Mouse (Mus musculus): ENCODE results near the gene Kcnk10. TPM values are rescaled to one million over a fixed set of nuclear protein-coding genes. Genes with fewer than 3 reads are reported as not detected.

Kcnk10 gene
- polyA plus RNA-seq, 1 experiment = 0.32 TPM

- TF ChIP-seq CTCF (IDR thresholded peaks at IDR 0.05; ENCODE audit: extremely low read depth, insufficient read length, insufficient replicate concordance, low read depth, low read length) = no peak
- TF ChIP-seq POLR2A (IDR thresholded peaks at IDR 0.05; ENCODE audit: low read depth, low read length) = no peak
- Histone ChIP-seq H3K27ac (ENCODE audit: insufficient read depth, low read depth, low read length) (no peak overlapping the region), H3K36me3 (ENCODE audit: control insufficient read depth, insufficient read depth, low read length) (no peaks in the 10 kb centered on the region), H3K27me3 (ENCODE audit: control insufficient read depth, insufficient read depth, low read length) (peaks cover 10% of the 10 kb centered on the region), H3K4me1 (ENCODE audit: control insufficient read depth, insufficient read depth, insufficient read length, low read length) (no peaks in the 10 kb centered on the region), H3K4me3 (ENCODE audit: low read depth, low read length) (no peak overlapping the region)
- WGBS = 68% methylated on average over 6 of the region's 6 CpGs
Measured at GRCm38 (mm10) chr12:98569380-98569779, 8.7 kb downstream of the Kcnk10 start.

- no peak for TF ChIP-seq POLR2A (IDR thresholded peaks at IDR 0.05; ENCODE audit: low read depth, low read length)
- TF ChIP-seq CTCF (IDR thresholded peaks at IDR 0.05; ENCODE audit: extremely low read depth, insufficient read length, insufficient replicate concordance, low read depth, low read length) = no peak
- Histone ChIP-seq H3K27me3 (ENCODE audit: control insufficient read depth, insufficient read depth, low read length) (peaks cover 6% of the 10 kb centered on the region; the same call in 1 of the 2 replicates), H3K27ac (ENCODE audit: insufficient read depth, low read depth, low read length) (no peak overlapping the region), H3K4me1 (ENCODE audit: control insufficient read depth, insufficient read depth, insufficient read length, low read length) (no peaks in the 10 kb centered on the region), H3K4me3 (ENCODE audit: low read depth, low read length) (no peak overlapping the region), H3K36me3 (ENCODE audit: control insufficient read depth, insufficient read depth, low read length) (no peaks in the 10 kb centered on the region)
- 70% methylated on average over 6 of the region's 6 CpGs for WGBS
Measured at GRCm38 (mm10) chr12:98567877-98568276, 10.2 kb downstream of the Kcnk10 start.

- no peaks in the 10 kb centered on the region for H3K27me3 ChIP-seq (ENCODE audit: control insufficient read depth, insufficient read depth, low read length)
- H3K27ac ChIP-seq (ENCODE audit: insufficient read depth, low read depth, low read length) = no peak overlapping the region
- H3K4me1 ChIP-seq (ENCODE audit: control insufficient read depth, insufficient read depth, insufficient read length, low read length) = no peaks in the 10 kb centered on the region
- TF ChIP-seq POLR2A (IDR thresholded peaks at IDR 0.05; ENCODE audit: low read depth, low read length) (no peak), CTCF (IDR thresholded peaks at IDR 0.05; ENCODE audit: extremely low read depth, insufficient read length, insufficient replicate concordance, low read depth, low read length) (no peak)
- no peaks in the 10 kb centered on the region for H3K36me3 ChIP-seq (ENCODE audit: control insufficient read depth, insufficient read depth, low read length)
- WGBS = 75% methylated on average over 3 of the region's 3 CpGs
- no peak overlapping the region for H3K4me3 ChIP-seq (ENCODE audit: low read depth, low read length)
Measured at GRCm38 (mm10) chr12:98564383-98564782, 13.7 kb downstream of the Kcnk10 start.

- 83% methylated on average over 4 of the region's 4 CpGs for WGBS
- Histone ChIP-seq H3K27ac (ENCODE audit: insufficient read depth, low read depth, low read length) (no peak overlapping the region), H3K4me3 (ENCODE audit: low read depth, low read length) (no peak overlapping the region), H3K36me3 (ENCODE audit: control insufficient read depth, insufficient read depth, low read length) (no peaks in the 10 kb centered on the region), H3K4me1 (ENCODE audit: control insufficient read depth, insufficient read depth, insufficient read length, low read length) (no peaks in the 10 kb centered on the region), H3K27me3 (ENCODE audit: control insufficient read depth, insufficient read depth, low read length) (no peaks in the 10 kb centered on the region)
- TF ChIP-seq CTCF (IDR thresholded peaks at IDR 0.05; ENCODE audit: extremely low read depth, insufficient read length, insufficient replicate concordance, low read depth, low read length) (no peak), POLR2A (IDR thresholded peaks at IDR 0.05; ENCODE audit: low read depth, low read length) (no peak)
Measured at GRCm38 (mm10) chr12:98563261-98563660, 14.8 kb downstream of the Kcnk10 start.

GRCm38 (mm10) chr12:98562341-98562977 is 15.7 kb downstream of the Kcnk10 start:
- Histone ChIP-seq H3K36me3 (ENCODE audit: control insufficient read depth, insufficient read depth, low read length) (no peaks in the 10 kb centered on the region), H3K27ac (ENCODE audit: insufficient read depth, low read depth, low read length) (no peak overlapping the region), H3K4me1 (ENCODE audit: control insufficient read depth, insufficient read depth, insufficient read length, low read length) (no peaks in the 10 kb centered on the region), H3K27me3 (ENCODE audit: control insufficient read depth, insufficient read depth, low read length) (no peaks in the 10 kb centered on the region), H3K4me3 (ENCODE audit: low read depth, low read length) (no peak overlapping the region)
- TF ChIP-seq CTCF (IDR thresholded peaks at IDR 0.05; ENCODE audit: extremely low read depth, insufficient read length, insufficient replicate concordance, low read depth, low read length) = no peak
- 85% methylated on average over 13 of the region's 13 CpGs for WGBS

GRCm38 (mm10) chr12:98560038-98560437 is 18.1 kb downstream of the Kcnk10 start:
- H3K4me1 ChIP-seq (ENCODE audit: control insufficient read depth, insufficient read depth, insufficient read length, low read length) = no peaks in the 10 kb centered on the region
- H3K4me3 ChIP-seq (ENCODE audit: low read depth, low read length) = no peak overlapping the region
- no peaks in the 10 kb centered on the region for H3K27me3 ChIP-seq (ENCODE audit: control insufficient read depth, insufficient read depth, low read length)
- TF ChIP-seq POLR2A (IDR thresholded peaks at IDR 0.05; ENCODE audit: low read depth, low read length) (no peak), CTCF (IDR thresholded peaks at IDR 0.05; ENCODE audit: extremely low read depth, insufficient read length, insufficient replicate concordance, low read depth, low read length) (no peak)
- H3K27ac ChIP-seq (ENCODE audit: insufficient read depth, low read depth, low read length) = no peak overlapping the region
- WGBS = 74% methylated on average over 3 of the region's 3 CpGs
- no peaks in the 10 kb centered on the region for H3K36me3 ChIP-seq (ENCODE audit: control insufficient read depth, insufficient read depth, low read length)

GRCm38 (mm10) chr12:98557013-98557677 is 21.0 kb downstream of the Kcnk10 start:
- Histone ChIP-seq H3K27me3 (ENCODE audit: control insufficient read depth, insufficient read depth, low read length) (no peaks in the 10 kb centered on the region), H3K27ac (ENCODE audit: insufficient read depth, low read depth, low read length) (no peak overlapping the region), H3K4me1 (ENCODE audit: control insufficient read depth, insufficient read depth, insufficient read length, low read length) (no peaks in the 10 kb centered on the region), H3K36me3 (ENCODE audit: control insufficient read depth, insufficient read depth, low read length) (no peaks in the 10 kb centered on the region), H3K4me3 (ENCODE audit: low read depth, low read length) (no peak overlapping the region)
- TF ChIP-seq POLR2A (IDR thresholded peaks at IDR 0.05; ENCODE audit: low read depth, low read length) = no peak
- no peak for TF ChIP-seq CTCF (IDR thresholded peaks at IDR 0.05; ENCODE audit: extremely low read depth, insufficient read length, insufficient replicate concordance, low read depth, low read length)
- WGBS = 57% methylated on average over 7 of the region's 7 CpGs

Measured in small intestine, adult 2 months (tissue).